Mouse (Mus musculus): ENCODE measurements around the gene D1Ertd622e.

Gene D1Ertd622e

GRCm38 (mm10) chr1:97578025-97578417 lies 83.9 kb downstream of the D1Ertd622e start:
- no peak for DNase-seq

DNA sequence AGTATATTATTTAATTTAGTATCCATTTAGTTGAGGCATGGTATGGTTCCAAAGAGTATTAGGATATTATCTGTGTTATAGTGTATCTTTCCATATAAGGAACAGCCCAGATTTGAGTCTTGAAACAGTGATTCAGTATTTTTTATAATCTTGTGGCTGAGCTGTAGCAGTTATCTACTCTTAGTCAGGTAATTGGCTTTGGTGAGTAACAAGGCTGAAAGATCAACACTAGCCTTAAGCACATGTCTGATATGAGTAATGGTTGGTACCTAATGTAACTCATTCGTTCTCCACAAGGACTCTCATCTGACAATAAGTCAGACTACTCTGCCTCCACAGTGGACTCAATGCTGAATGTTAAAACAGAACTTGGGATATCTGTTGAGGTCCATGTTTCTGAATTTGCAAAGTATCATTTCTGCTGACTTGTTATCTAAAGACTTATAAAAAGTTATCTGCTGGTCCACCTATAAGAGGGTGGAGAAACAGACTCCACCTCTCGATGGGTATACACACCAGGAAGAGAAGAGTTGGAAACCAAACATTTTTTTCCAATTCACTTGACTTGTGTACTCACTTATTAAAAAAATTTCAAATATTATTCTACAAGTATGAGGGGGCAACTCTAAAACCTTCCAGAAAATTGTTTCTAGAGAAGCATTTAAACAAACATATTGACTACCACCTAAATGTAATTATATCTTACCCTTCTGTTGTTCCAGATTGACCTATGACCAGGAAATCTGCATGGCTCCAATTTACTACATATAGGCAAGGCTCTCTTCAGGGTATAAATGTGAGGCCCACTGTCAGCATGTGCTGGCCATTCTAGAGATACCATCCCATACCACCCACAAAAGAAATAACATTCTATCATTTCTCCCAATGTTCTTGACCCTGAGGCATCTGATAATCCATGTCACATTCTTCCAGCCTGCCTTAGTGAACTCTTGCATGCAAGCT lies 84.5 kb downstream of the D1Ertd622e start:
- no peak for DNase-seq

GRCm38 (mm10) chr1:97576576-97576975 lies 85.3 kb downstream of the D1Ertd622e start:
- no peak for DNase-seq

GRCm38 (mm10) chr1:97570814-97571213 lies 91.1 kb downstream of the D1Ertd622e start:
- no peak for DNase-seq

GRCm38 (mm10) chr1:97567956-97568355 lies 93.9 kb downstream of the D1Ertd622e start:
- no peak for DNase-seq

- no peak for DNase-seq
These were observed 97.2 kb downstream of the D1Ertd622e start for GRCm38 (mm10) chr1:97564641-97565040.

DNA sequence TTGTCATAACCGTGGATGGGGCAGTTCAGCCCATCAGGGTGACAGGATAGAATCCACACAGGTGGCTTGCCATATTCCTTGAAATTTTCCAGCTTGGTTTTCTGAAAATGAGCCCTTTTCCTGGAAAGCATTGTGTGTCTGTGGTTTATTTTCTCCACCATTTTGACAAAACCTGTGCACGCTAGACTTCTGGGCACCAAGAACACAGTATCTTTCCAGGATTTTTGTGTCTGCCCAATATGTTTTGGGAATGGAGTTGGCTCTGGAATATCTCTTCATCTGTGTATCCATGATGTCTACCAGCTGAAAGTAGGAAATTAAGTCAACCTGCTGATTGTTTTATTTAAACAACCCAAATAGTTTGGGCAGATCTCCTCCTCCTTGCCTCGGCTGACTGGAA lies 99.0 kb downstream of the D1Ertd622e start:
- DNase-seq = no peak
